Mouse (Mus musculus) liver, postnatal 0 days (tissue): ENCODE results near the gene Rbfox3.

ENCODE experiments used
- CTCF ChIP-seq: sonication (generic); IDR thresholded peaks from 2 replicates; pipeline ENCODE4 v1.5.1; 2016; ENCODE audit warnings: antibody characterized with exemption, low read depth
- EP300 ChIP-seq: IDR thresholded peaks from 2 replicates; pipeline ENCODE4 v1.6.1; 2016; ENCODE audit warnings: antibody characterized with exemption, low read depth, mild to moderate bottlenecking

DNA sequence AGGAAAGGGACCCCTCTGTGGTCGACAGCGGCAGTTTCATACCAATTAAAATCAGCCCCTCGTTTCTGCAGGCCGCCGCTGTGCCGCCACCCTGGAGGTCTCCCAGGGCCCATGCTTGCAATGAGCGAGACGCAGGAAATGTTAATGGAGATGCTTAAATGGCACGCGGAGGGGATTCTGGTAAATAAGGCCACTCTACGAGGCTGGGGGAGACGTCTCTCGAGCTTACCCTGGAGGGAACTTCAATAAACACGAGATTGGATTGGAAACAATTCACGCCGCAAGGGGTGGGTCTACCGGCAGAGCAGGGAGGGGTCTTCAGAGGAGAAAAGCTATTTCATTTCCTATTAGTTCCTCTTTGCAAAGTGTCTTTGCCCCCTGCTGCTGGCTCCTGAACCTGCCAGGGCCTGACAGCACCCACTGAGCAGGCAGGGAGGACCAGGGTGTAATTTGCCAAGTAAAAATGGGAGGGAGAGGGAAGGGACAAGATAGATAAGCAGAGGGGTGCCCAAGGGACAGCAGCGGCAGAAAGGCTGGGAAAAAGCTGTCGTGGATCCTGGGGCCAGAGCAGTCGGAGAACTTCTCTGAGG is 232.8 kb downstream of the Rbfox3 start:
- TF ChIP-seq CTCF (no peak), EP300 (no peak)
